Mouse (Mus musculus) T-helper 1 cell (primary cell): ENCODE data around the gene Acbd3.

ENCODE experiments used
- in situ Hi-C: fragments of 300-600 bp; cut with MboI, MseI; formaldehyde crosslinking; loops from one replicate; pipeline ENCODE4 v1.15.1; 2025; ENCODE audit warnings: high pct_unique_total_duplicates

Acbd3 gene

DNA sequence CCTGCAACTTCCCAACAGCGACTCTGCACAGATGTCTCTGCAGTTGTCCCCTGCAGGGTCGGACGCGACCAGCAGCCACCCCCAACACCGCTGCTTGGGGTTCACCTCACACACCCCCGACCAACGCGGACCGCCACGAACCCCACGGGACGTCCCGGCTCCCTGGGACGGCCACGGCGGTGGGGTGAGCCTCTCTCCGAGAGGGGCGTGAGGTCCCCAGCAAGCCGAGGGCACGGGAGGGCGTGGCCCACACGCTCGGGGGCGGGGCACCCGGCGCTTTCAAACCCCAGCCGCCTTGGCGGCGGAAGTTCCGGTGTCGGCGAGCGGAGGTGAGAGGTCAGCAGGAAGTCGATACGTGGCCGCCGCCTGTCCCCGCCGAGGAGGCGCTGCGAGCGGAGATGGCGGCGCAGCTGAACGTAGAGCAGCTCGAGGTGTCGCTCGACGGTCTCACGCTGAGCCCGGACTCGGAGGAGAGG lies at the start of gene Acbd3:
TSS of gene Acbd3 (plus strand) at position 340 of the 476 bp plus-strand sequence.
- in situ Hi-C loops = no loop called here

DNA sequence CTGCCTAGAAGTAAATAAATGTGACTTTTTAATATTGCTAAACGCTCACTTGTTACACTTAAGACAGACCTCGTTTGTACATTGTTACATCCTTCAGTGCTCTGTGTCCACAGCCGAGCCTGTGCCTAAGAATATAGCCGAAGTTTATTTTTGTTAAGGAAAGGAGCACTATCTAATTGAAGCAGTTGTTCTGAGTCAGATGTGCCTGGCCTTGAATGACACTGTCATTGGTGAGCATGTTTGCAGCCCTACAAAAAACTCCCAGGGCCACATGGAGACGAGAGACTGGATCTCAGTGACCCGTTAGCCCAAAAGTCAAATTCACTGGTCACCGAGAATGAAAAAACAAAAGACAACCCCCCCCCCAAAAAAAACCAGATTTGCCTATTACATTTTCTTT lies 34.6 kb upstream of the Acbd3 start:
- in situ Hi-C loops = no loop called here

DNA sequence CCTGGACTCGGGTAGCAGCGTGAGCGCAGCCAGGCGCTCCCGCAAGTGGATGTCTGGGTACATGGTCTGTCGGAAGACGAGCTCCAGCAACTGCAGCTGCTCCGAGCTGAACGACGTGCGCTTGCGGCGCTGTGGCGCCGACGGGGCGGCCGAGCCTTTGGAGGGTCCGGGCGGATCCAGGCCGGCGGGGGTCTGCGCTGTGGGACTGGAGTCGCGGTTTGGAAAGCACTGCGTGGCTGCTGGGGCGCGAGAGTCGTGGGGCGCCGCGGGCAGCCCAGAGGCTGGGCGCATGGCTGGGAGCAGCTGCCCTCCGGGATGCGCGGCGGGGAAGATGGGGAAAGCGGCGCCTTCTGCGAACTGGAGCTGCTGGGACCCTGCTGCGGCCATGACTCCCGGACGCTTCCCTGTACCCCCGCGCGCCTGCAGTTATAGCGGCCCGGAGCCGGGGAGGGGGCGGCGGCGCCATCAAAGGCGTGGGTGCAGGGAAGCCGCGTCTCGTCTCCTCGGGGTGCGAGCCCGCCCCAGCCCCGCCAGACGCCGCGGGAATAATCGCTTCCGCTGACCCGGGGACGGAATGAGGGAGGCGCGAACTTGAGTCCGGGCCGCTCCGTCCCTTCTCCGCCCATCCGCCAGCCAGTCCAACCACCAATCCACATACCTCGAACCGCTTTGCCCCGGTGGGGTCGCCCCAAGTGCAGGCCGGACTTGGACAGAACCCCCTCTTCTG lies 29.1 kb upstream of the Acbd3 start, which contains the start of gene Mixl1:
TSS of gene Mixl1 (minus strand) at position 409 of the 727 bp plus-strand sequence.
- in situ Hi-C loops = no loop called here

DNA sequence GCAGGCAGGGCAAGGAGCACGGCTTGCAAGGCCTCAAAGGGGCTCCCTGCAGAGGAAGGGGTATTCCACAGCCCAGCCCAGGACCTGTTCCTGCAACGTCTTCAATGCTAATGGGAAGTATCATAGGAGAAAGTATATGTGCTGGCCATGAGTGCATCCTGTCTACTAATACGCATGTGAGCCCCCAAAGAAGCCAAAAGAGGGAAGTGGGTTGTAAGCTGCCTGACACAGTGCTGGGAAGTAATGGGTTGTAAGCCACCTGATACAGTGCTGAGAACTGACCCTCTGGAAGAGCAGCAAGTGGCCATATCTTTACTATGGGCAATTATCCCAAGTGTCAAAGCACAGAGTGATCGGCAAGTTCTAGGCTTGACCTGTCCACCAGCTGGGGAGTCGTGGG lies 27.8 kb upstream of the Acbd3 start:
- in situ Hi-C loops = no loop called here

DNA sequence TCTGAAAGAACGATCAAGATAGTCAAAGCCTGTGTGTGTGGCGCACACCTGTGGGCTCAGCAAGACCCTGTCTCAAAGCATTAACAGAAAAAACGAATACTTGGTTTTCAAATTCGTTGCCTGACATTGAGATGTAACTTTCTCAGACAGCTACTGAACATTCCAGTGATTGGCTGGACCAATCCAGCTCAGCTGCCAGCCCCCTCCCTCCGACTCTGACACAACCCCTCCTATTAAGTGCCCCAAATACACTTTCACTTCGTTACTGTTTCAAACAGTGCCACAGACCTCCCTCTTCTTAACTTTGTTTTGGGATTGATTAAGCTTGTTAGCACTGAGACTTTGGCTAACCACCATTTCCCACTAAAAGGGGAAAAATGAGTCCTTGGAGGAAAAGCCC lies 22.4 kb upstream of the Acbd3 start:
- in situ Hi-C loops = no loop called here

DNA sequence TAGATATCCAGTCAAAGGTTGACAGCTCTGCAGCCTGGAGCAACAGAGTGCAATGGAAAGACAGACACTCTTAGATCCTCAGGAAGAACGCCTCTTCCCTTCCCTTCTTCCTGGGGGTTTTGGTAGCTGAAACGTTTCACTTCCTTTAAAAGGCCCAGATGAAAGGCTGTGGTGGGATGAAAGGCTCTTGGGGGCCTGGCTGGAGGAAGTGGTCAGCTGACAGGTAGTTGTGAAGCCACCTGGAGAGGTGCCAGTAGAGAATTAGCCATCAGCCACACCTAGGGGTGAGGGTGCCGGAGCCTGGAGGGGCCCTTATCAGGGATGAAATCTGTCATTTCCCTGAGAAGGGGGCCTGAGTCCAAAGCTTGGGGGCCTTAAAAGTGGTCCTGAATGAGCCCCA lies 18.5 kb upstream of the Acbd3 start:
- in situ Hi-C loops = no loop called here

DNA sequence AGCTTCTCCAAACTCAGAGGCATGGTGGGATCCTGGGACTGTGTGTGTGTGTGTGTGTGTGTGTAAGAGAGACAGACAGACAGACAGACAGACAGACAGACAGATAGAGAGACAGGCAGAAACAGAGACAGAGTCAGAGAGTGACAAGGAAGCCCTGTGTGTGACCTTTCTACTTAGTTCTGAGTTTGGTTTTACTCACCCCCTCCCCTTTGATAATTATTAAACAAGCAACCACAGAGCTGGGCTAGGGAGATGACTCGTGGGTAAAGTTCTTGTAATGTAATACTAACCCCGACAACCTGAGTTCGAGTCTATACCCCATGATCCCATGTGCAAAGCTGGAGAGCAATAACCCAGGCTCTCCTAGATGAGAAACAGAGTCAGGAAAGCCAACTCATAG lies 18.0 kb upstream of the Acbd3 start:
- in situ Hi-C loops = no loop called here

DNA sequence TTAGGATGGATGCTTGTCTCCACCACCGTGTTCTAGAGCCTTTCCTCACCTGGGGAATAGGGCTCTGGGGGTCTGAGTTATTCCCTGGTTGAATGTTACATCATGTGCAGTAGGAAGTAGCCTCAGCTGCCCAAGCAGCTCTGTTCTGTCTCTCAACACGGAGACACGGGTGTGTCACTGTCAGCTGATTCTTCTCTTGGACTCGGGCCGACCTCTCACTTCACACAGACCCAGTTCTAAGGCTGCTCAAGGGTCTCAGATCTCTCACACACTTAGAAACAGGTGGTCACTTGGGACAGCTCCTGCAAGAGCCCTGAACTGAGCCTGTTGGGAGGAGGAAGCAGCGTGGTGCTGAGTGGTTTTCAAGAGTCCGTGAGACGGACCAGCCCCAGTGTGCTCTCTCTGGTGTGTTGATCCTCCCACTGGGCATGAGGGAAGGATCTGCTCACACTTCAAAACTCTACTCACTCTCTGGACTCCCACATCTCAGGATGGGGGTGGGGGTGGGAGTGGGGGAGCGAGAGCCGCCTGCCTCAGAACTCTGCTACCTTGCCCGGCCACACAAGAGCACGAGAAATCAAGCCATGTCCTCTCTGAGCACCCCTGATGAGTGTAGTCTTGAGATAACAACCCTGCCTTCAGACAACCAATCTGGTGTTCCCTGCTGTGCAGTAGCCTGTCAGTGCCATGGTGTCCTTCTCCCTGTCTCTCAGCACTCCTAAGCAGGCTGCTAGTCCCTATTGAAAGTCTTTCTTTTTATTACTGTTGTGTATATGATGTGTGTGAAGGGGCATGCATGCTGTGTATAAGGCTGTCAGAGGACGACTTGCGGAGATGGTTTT lies 16.7 kb upstream of the Acbd3 start:
- in situ Hi-C loops = no loop called here

DNA sequence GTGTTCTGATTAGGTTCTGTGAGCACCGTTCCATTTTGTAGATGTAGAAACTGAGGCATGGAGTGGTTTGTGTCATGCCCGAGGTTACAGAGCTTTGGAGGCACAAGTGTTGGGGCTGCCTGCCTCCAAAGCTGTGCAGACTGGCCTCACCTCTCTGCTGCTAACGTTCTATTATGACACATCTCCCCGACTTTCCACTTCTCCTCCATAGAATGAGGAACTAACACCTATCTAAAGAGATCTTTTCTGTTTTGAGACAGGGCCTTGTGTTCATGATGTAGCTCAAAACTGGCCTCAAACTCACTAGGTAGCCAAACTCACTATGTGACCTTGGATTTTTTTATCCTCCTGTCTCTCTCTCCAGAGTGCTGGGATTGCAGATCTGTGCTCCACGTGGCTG lies 7.1 kb upstream of the Acbd3 start:
- in situ Hi-C loops = loop anchor here (5.0 kb wide), 1 partner anchor 44 kb away; no protein-coding TSS in a partner anchor

DNA sequence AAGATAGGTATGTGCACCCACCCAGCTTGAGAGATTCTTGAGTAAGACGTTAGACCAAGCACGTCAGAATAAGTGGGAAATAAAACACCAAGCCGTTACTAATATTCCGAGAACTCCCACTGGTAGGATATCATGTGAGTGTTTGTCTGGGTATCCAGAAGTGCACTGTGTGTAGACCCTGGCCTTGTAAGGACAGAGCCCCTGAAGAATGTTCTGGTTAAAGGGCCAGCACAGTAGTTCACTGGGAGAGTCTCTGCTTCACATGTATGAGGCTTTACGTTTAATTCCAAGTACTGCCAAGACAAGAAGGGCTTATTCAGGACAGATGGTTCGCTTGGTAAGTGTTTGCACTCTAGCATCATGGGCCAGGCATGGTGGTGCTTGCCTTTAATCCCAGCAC lies 6.4 kb upstream of the Acbd3 start:
- in situ Hi-C loops = loop anchor here (5.0 kb wide), 1 partner anchor 43 kb away; no protein-coding TSS in a partner anchor

DNA sequence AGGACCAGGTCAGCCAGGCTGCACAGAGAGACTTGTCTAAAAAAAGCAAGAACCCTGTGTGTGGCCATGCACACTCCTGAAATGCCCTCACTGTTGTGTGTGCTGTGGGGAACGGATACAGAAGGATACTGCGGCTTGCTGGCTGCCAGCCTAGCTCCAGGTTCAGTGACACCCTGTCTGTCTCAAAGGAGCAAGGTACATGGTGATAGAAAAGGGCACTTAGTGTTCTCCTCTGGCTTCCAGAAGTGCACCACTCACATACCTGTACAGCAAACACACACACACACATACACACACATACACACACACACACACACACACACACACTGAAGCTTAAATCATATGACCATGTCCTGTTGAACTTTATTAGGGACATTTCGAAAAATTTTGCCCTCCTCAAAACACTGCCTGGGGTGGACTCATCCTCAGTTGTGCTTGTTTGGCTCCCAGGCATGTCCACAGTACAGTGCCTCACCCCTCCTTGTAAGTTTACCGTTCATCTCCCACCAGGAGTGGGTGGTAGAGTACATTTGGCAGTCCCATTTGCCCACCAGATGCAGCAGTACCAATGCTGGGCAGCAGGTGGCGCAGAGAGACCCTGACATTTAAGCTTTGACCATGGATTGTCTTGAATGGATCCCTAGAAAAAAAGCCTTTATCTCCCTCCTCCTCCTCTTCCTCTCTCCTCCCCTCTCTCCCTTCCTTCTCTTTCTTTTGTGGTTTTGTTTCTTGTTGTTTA lies 5.7 kb upstream of the Acbd3 start:
- in situ Hi-C loops = loop anchor here (5.0 kb wide), 1 partner anchor 42 kb away; no protein-coding TSS in a partner anchor

DNA sequence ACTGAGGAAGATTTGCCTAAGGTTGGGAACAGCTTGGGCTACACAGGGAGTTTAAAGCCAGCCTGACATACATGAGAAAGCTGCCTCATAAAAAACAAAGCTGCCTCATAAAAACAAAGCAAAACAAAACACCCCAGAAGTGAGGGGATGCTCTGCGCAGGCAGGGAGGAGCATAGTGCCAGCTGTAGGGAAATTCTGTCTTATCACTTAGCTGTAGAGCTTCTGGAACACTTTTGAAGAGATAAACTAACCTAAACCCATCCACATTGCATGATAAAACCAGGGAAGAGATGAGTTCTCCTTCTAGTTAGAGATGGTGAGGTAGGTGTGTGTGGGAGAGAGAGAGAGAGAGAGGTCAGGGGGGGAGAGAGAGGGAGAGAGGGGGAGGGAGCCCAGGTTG lies 3.2 kb upstream of the Acbd3 start:
- in situ Hi-C loops = no loop called here

DNA sequence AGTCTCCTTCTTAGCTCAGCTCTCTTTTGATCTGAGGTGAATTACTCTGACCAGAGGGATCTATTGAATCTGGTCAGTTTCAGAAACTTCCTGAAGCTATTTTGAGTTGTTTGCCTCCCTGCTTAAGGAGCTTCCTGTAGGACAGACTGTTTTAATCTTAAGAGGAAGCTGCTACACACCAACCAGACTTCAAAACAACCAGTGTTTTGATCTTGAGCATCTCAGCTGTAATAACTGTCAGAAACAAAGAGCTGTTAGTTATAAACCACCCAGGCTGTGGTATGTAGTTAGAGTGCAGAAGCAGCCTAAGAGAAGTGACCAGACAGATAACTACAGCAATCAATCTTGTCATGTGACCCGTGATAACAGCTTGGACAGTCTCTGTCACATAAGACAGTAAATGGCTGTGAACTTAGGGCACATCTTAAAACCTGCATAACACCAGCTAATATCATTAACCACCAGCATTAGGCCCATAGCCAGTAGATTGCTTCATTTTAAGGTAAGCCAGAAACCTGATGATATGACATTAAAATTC lies 2.1 kb upstream of the Acbd3 start:
- in situ Hi-C loops = no loop called here

DNA sequence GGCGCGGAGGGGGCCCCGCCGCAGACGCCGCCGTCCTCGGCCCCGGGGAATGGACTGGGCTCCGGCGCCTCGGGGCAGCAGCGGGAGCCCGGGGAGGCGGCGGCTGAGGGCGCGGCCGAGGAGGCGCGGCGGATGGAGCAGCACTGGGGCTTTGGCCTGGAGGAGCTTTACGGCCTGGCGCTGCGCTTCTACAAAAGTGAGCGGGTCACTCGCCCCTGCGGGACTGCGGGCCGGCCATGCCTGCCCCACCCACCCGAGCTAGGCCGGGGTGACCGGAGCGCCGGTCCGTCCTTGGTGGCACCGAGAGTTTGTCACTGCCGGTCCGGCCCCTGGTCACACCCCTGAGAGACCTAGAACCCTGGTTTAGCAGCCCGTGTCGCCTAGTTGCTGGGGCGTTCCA lies 340 bp downstream of the Acbd3 start:
- in situ Hi-C loops = no loop called here

DNA sequence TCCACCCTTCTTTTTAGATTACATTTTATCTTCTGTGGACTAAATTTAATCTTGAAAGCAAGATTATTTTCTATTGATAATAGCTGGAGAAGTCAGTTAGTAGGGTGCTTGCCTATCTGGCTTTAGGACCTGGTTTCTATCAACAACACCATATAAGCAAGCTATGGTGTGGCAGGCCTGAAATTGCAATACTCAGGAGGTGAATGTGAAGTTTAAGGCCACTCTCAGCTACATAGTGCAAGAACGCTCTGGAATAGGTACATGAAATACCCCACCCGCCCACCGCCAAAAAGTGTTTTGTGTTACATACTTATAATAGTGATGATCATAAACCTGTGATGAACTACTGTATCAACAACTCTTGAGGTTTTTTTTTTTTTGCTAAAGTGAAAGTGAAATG lies 3.4 kb downstream of the Acbd3 start:
- in situ Hi-C loops = no loop called here

DNA sequence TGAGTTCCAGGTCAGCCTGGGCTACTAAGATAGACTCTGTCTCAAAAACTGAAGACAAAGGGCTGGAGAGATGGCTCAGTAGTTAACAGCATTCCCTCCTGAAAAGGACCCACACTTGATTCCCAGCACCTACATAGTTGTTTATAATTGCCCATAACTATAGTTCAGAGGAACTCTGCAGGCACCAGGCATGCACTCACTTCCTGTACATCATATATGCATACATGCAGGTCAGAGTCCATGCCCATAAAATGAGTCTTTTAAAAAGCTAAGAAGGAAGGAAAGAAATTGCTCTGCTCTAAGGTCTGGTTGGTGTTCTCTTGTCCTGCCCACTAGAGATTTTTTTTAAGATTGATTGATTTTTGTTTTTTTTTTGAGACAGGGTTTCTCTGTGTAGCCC lies 22.0 kb downstream of the Acbd3 start:
- in situ Hi-C loops = no loop called here

DNA sequence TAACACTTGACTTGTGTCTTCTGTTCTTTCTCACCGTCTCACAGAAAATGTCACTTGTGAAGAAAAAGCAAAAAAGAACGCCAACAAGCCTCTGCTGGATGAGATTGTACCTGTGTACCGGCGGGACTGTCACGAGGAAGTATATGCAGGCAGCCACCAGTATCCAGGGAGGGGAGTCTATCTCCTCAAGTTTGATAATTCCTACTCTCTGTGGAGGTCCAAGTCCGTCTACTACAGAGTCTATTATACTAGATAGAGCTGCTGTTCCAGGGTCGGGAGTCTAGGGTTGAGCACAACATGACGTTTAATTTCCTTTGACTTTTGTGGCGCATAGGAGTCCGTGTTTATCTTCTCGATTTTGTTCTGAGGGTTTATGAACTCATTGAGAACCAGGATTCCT lies 26.3 kb downstream of the Acbd3 start:
- in situ Hi-C loops = no loop called here

DNA sequence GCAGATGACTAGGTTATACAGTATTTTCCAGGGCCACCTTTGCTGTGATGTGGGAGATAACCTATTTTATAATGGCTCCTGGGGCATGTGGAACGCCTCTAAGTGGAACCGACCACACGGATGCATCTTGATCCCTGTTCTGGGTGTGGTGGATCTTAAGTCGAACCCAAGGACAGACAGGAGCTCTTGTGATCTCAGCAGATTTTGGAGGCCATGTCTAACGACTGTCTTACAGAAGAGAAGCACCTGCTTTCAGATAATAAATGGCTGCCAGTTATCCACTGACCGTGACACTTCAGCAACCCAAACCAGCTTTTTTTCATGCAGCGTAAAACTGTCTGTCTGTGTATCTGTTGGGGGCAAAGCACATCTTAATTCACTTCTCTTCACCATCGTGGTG lies 28.5 kb downstream of the Acbd3 start:
- in situ Hi-C loops = no loop called here

DNA sequence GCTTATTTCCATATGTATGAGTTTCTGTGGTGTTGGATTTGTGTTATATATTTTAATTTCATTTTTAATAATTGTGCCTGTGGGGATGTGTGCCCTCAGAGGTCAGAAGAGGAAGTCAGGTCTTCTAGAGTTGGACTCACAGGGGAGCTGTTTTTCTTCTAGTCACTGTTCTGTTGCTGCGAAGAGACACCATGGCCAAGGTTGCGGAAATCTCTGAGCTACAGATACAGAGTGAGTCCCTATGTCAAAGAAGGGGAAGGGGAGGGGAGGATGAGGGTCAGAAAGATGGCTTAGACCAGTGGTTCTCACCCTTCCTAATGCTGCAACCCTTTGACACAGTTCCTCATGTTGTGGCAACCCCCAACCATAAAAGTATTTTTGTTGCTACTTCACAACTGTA lies 30.9 kb downstream of the Acbd3 start:
- in situ Hi-C loops = no loop called here

DNA sequence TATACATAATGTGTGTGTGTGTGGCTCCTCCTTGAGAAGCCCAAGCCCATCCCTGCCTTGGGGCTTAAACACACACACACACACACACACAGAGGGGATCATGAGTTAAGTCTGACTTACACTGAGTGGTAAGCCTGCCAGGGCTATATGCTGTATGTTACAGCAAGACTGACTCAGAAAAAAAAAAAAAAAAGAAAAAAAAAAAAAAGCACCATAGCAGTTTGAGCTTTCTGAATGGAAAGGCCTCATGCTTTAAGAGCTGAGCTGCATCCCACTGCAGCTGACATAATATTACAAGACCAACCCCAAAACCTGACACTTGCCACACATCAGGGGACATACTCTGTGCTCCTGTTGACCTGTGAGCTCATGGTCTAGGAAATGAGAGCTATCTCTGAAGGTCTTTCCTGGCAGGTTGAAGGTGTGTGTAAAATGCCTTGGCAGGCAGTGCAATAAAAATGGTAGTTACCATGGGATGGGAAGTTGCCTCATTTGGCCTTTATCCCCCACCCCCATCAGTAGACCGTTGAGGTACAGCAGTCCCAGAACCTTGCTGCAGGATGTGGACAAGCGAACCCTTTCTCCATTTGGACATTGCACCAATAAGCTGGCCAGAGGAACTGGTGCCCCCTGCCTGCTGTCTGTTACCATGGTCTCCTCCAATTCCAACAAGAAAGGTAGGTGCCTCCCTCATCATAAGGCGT lies 31.6 kb downstream of the Acbd3 start:
- in situ Hi-C loops = no loop called here

DNA sequence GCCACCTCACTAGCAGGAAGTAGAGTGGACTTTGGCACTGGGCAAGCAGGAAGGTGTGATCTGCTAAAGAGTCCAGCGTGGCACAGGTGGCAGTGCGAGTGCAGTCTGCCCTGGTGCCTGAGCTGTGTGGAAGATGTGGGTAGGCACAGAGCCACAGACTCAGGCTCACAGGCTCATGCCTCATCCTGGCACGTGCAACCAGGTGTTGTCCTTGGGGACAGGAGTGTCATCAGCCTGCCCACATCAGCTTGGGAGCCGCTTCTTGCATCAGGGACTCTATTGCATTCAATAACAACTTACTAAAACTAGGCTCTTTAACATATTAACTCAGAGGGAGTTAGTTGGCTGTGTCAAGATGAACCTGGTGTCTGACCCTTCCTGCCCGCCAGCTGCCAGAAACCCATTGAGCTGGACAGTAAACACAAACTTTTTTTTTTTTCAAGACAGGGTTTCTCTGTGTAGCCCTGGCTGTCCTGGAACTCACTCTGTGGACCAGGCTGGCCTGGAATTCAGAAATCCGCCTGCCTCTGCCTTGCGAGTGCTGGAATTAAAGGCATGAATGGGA lies 32.2 kb downstream of the Acbd3 start:
- in situ Hi-C loops = no loop called here
